Mouse (Mus musculus) splenic B cell, adult 2 months (primary cell): Measurements from ENCODE around the gene Ugt1a7c.
"Not testable (repeated sequence)": the region's sequence is repeated elsewhere in the genome, so short reads cannot be mapped to it uniquely, and the experiment has no call there.

Experiments used
- DNase-seq: peaks from one replicate; pipeline ENCODE4 v3.0.0-alpha.2; 2011; ENCODE audit warnings: low read depth, low spot score
- H3K27me3 ChIP-seq: 2 replicates; pipeline ENCODE4 v1.6.1; 2012; ENCODE audit warnings: mild to moderate bottlenecking, low read length, moderate library complexity, mixed read lengths; ENCODE audit not compliant: control insufficient read depth, poor library complexity, insufficient read depth, severe bottlenecking
- H3K36me3 ChIP-seq: 2 replicates; pipeline ENCODE4 v1.6.1; 2012; ENCODE audit warnings: mild to moderate bottlenecking, low read length, moderate library complexity, mixed read lengths; ENCODE audit not compliant: control insufficient read depth, poor library complexity, insufficient read depth, severe bottlenecking

Gene Ugt1a7c

GRCm38 (mm10) chr1:88135229-88135904 lies 40.5 kb downstream of the Ugt1a7c start:
- not testable (repeated sequence) for H3K36me3 ChIP-seq, H3K27me3 ChIP-seq, DNase-seq

GRCm38 (mm10) chr1:88136646-88137045 lies 41.8 kb downstream of the Ugt1a7c start:
- H3K36me3 ChIP-seq = no peaks in the 10 kb centered on the region
- H3K27me3 ChIP-seq = no peaks in the 10 kb centered on the region
- DNase-seq = no peak

GRCm38 (mm10) chr1:88137264-88137663 lies 42.4 kb downstream of the Ugt1a7c start:
- Histone ChIP-seq H3K27me3 (no peaks in the 10 kb centered on the region), H3K36me3 (no peaks in the 10 kb centered on the region)
- no peak for DNase-seq

DNA sequence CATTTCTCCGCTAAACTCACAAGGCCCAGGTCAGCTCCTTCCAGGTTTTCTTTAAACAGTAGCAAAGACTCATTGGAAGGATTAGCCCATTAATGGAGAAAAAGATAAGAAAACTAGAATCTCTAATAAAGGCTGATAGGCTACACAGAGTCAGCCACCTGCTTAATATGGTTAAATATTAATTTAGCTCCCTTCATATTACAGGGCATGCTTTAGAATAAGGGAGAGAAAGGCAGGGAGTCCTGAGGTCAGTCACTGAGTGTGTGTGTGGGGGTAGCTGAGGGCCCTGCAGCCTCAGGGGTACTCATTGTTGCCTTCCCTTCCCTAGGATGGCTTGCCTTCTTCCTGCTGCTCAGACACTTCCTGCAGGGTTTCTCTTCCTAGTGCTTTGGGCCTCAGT lies 43.3 kb downstream of the Ugt1a7c start:
- Histone ChIP-seq H3K27me3 (no peaks in the 10 kb centered on the region), H3K36me3 (no peaks in the 10 kb centered on the region)
- DNase-seq = no peak

GRCm38 (mm10) chr1:88140492-88140891 lies 45.6 kb downstream of the Ugt1a7c start:
- not testable (repeated sequence) for DNase-seq, H3K27me3 ChIP-seq

GRCm38 (mm10) chr1:88143966-88144675 lies 49.3 kb downstream of the Ugt1a7c start:
- not testable (repeated sequence) for H3K36me3 ChIP-seq, H3K27me3 ChIP-seq
- peak; percentile 57 for DNase-seq

More at GRCm38 (mm10) chr1:88140492-88140891, 45.6 kb downstream of the Ugt1a7c start:
- not testable (repeated sequence) for H3K36me3 ChIP-seq

DNA sequence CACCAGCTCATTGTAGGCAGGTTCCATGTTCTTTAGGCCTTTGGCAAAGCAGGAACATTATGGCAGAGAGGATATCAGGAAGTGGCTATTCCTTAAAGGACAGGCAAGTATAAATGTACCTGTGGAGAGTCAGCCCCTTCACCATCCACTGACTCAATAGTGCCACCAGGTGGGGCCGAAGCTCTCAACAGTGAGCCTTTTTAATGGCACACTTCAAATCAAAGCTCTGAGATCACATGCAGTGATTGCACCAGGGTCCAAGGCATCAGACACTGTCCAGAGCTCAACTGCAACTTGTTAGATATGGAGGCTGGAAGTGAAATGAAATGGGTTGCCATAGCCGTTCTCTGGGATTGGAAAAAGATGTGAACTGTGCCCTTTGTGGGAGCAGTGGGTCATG lies 50.4 kb downstream of the Ugt1a7c start:
- peak; percentile 5 for DNase-seq
- H3K36me3 ChIP-seq, H3K27me3 ChIP-seq: not testable (repeated sequence)

DNA sequence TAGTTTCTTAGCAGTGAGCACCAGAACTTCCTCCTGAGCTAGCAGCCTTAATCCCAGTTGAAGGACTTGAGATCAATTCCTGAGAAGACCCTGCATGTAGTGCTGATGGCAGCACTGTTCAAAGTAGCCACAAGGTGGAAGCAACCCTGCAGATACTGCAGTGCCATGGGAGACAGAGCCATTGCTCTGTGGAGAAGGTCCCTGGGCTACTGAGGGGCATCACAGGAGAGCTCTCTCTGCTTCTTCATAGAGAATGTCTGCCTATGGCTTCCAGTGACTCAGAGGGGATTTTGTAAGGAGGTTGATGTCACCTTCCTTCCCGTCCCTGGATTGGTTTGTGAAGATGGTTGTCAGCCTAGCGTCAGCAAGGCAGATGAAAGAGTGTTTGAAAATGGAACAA lies 55.3 kb downstream of the Ugt1a7c start:
- H3K27me3 ChIP-seq, H3K36me3 ChIP-seq, DNase-seq: not testable (repeated sequence)

DNA sequence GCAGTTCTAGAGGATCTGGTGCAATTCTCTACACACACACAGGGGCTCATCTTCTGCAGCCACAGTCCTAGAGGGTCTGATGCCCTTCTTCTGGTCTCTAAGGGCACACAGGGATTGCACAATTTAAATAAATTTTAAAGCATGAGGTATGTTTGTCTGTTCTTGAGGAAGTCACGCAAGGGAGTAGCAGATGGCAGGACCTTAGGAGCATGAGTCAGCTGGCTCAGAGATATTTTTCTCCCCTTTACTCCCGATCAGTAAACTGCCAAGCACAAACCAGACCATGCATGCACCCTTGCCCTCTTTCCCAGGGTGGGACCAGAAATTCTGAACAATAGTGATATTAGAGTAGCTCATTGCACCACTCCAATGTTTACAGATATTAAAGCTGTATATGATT lies 63.6 kb downstream of the Ugt1a7c start:
- no peaks in the 10 kb centered on the region for H3K36me3 ChIP-seq
- no peaks in the 10 kb centered on the region for H3K27me3 ChIP-seq
- DNase-seq = no peak

GRCm38 (mm10) chr1:88165711-88166110 lies 70.8 kb downstream of the Ugt1a7c start, which contains the start of gene Ugt1a5:
Ugt1a5 (plus strand) TSS chr1:88166012.
- DNase-seq = no peak
- H3K36me3 ChIP-seq = no peaks in the 10 kb centered on the region
- no peaks in the 10 kb centered on the region; the same call in 1 of the 2 replicates for H3K27me3 ChIP-seq

- not testable (repeated sequence) for H3K36me3 ChIP-seq, H3K27me3 ChIP-seq, DNase-seq
Observed at GRCm38 (mm10) chr1:88172190-88172589, 77.3 kb downstream of the Ugt1a7c start.

GRCm38 (mm10) chr1:88179657-88180056 lies 84.8 kb downstream of the Ugt1a7c start:
- H3K27me3 ChIP-seq = no peaks in the 10 kb centered on the region
- H3K36me3 ChIP-seq = no peaks in the 10 kb centered on the region
- DNase-seq = no peak

- Histone ChIP-seq H3K36me3 (no peaks in the 10 kb centered on the region), H3K27me3 (no peaks in the 10 kb centered on the region)
- no peak for DNase-seq
Observed at GRCm38 (mm10) chr1:88186325-88186935, 91.6 kb downstream of the Ugt1a7c start.

GRCm38 (mm10) chr1:88192136-88192535 lies 97.3 kb downstream of the Ugt1a7c start:
- H3K27me3 ChIP-seq = no peaks in the 10 kb centered on the region
- H3K36me3 ChIP-seq = no peaks in the 10 kb centered on the region
- no peak for DNase-seq

DNA sequence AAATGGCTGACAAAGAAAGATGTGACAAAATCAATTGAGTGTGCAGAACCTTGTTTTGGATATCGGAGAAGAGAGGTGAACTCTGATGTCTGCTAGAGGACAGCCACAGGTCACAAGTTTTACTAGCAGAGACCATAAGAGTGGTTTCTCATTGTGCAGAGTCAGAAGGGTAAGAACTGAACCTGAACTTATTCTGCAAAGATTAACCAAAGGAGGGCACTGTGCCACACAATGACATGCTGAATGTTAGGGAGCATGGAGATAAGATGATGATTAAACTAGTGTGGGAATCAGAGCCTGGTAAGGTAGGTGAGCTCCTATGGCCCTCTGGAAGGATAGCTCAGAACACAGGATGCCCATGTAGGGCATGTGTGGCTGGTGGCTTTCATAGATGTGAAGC lies 100.8 kb downstream of the Ugt1a7c start:
- no peaks in the 10 kb centered on the region for H3K36me3 ChIP-seq
- H3K27me3 ChIP-seq = no peaks in the 10 kb centered on the region
- no peak for DNase-seq
